Mouse (Mus musculus) neural tube, embryonic 14.5 days (tissue): ENCODE measurements around the gene Tmem116. TPM values are rescaled to one million over a fixed set of nuclear protein-coding genes. Genes with fewer than 3 reads are reported as not detected.

Experiments used
- ATAC-seq: fragments of 200-750 bp; cut with Nextera tagmentation; 2 replicates; pipeline ENCODE4 v1.8.0; 2017; ENCODE audit warnings: low read depth, mild to moderate bottlenecking, moderate TSS enrichment, moderate library complexity
- H3K27ac ChIP-seq: fragments of 300-500 bp; sonication (generic); 2 replicates; pipeline ENCODE4 v1.5.1; 2014; ENCODE audit warnings: low read depth, mild to moderate bottlenecking, control low read depth, low read length, moderate library complexity, mixed read lengths
- H3K27me3 ChIP-seq: fragments of 300-500 bp; sonication (generic); 2 replicates; pipeline ENCODE4 v1.6.1; 2014; ENCODE audit warnings: low read length; ENCODE audit not compliant: control insufficient read depth, insufficient read depth
- H3K36me3 ChIP-seq: fragments of 300-500 bp; sonication (generic); 2 replicates; pipeline ENCODE4 v1.6.1; 2014; ENCODE audit warnings: low read length, mixed read lengths; ENCODE audit not compliant: control insufficient read depth, insufficient read depth
- H3K4me1 ChIP-seq: fragments of 300-500 bp; sonication (generic); 2 replicates; pipeline ENCODE4 v1.6.1; 2014; ENCODE audit warnings: low read length; ENCODE audit not compliant: control insufficient read depth, insufficient read depth
- H3K4me2 ChIP-seq: fragments of 300-500 bp; sonication (generic); 2 replicates; pipeline ENCODE4 v1.6.1; 2014; ENCODE audit warnings: mild to moderate bottlenecking, low read depth, low read length, control low read depth
- H3K4me3 ChIP-seq: fragments of 300-500 bp; sonication (generic); 2 replicates; pipeline ENCODE4 v1.5.1; 2014; ENCODE audit warnings: low read depth, low read length, control low read depth, mixed read lengths
- H3K9ac ChIP-seq: fragments of 300-500 bp; sonication (generic); replicated peaks from 2 replicates; pipeline ENCODE4 v1.6.1; 2014; ENCODE audit warnings: low read depth, mild to moderate bottlenecking, control low read depth, low read length, mixed read lengths
- H3K9me3 ChIP-seq: fragments of 300-500 bp; sonication (generic); 2 replicates; pipeline ENCODE4 v1.6.1; 2016; ENCODE audit warnings: low read length; ENCODE audit not compliant: control insufficient read depth
- WGBS: fragments of 180-500 bp; shearing (Covaris S2); extraction: QIAGEN DNeasy Blood & Tissue Kit; methylation state at CpG from one replicate; pipeline ENCODE4 v1.1.7; 2014; 5-methylcytosine and 5-hydroxymethylcytosine counted together
- polyA plus RNA-seq: library from polyadenylated mRNA; unstranded; fragments of >200 nt; fragmentation: Nextera tagmentation; extraction: Ambion mirVana; gene quantifications from 2 replicates; pipeline ENCODE4 v1.2.1, GENCODE M21; 2014

Gene Tmem116
- polyA plus RNA-seq, 1 experiment from 2014 or later: 2.2 TPM

GRCm38 (mm10) chr5:121443548-121443947 is 8.1 kb upstream of the Tmem116 start:
- no peak for ATAC-seq
- no peaks in the 10 kb centered on the region for H3K4me1 ChIP-seq
- H3K27ac ChIP-seq: no peak overlapping the region
- no peak overlapping the region for H3K4me3 ChIP-seq
- H3K36me3 ChIP-seq: peaks cover 66% of the 10 kb centered on the region
- WGBS: 91% methylated on average over 3 of the region's 3 CpGs
- H3K27me3 ChIP-seq: no peaks in the 10 kb centered on the region
- no peak overlapping the region for H3K9ac ChIP-seq
- no peaks in the 10 kb centered on the region for H3K9me3 ChIP-seq
- H3K4me2 ChIP-seq: no peak overlapping the region

GRCm38 (mm10) chr5:121444870-121445269 is 6.8 kb upstream of the Tmem116 start:
- WGBS: 93% methylated on average over 5 of the region's 5 CpGs
- Histone ChIP-seq H3K4me1 (no peaks in the 10 kb centered on the region), H3K27ac (no peak overlapping the region), H3K27me3 (no peaks in the 10 kb centered on the region), H3K4me2 (no peak overlapping the region), H3K9me3 (no peaks in the 10 kb centered on the region), H3K36me3 (peaks cover 54% of the 10 kb centered on the region), H3K9ac (no peak overlapping the region), H3K4me3 (no peak overlapping the region)
- no peak for ATAC-seq

GRCm38 (mm10) chr5:121448450-121448849 is 3.2 kb upstream of the Tmem116 start:
- no peak for ATAC-seq
- 93% methylated on average over 3 of the region's 3 CpGs for WGBS
- no peak overlapping the region for H3K9ac ChIP-seq
- no peaks in the 10 kb centered on the region for H3K9me3 ChIP-seq
- H3K27me3 ChIP-seq: peaks cover 4% of the 10 kb centered on the region; the same call in 1 of the 2 replicates
- peaks cover 39% of the 10 kb centered on the region for H3K36me3 ChIP-seq
- no peak overlapping the region for H3K4me2 ChIP-seq
- H3K27ac ChIP-seq: no peak overlapping the region
- H3K4me1 ChIP-seq: peaks cover 10% of the 10 kb centered on the region
- no peak overlapping the region for H3K4me3 ChIP-seq

- H3K36me3 ChIP-seq: peaks cover 24% of the 10 kb centered on the region
- no peaks in the 10 kb centered on the region for H3K9me3 ChIP-seq
- peaks cover 4% of the 10 kb centered on the region; the same call in 1 of the 2 replicates for H3K27me3 ChIP-seq
- WGBS: 67% methylated on average over 6 of the region's 6 CpGs
- H3K4me3 ChIP-seq: no peak overlapping the region
- peaks cover 11% of the 10 kb centered on the region for H3K4me1 ChIP-seq
- H3K9ac ChIP-seq: no peak overlapping the region
- no peak overlapping the region for H3K27ac ChIP-seq
- ATAC-seq: no peak
- H3K4me2 ChIP-seq: no peak overlapping the region
These were observed 1.7 kb upstream of the Tmem116 start for GRCm38 (mm10) chr5:121449976-121450375.

GRCm38 (mm10) chr5:121450476-121450875 is 1.2 kb upstream of the Tmem116 start:
- 80% methylated on average over 9 of the region's 9 CpGs for WGBS
- Histone ChIP-seq H3K27ac (no peak overlapping the region), H3K9me3 (no peaks in the 10 kb centered on the region), H3K9ac (no peak overlapping the region), H3K36me3 (peaks cover 20% of the 10 kb centered on the region), H3K27me3 (peaks cover 4% of the 10 kb centered on the region; the same call in 1 of the 2 replicates), H3K4me2 (peak overlapping the region; percentile 93; the same call in 1 of the 2 replicates), H3K4me3 (no peak overlapping the region), H3K4me1 (peaks cover 11% of the 10 kb centered on the region)
- ATAC-seq: no peak

GRCm38 (mm10) chr5:121451203-121451602 is 490 bp upstream of the Tmem116 start:
- peak overlapping the region; percentile 96 for H3K27ac ChIP-seq
- ATAC-seq: no peak
- H3K4me3 ChIP-seq: peak overlapping the region; percentile 89
- H3K4me1 ChIP-seq: peaks cover 11% of the 10 kb centered on the region
- H3K9ac ChIP-seq: peak overlapping the region; percentile 93
- H3K9me3 ChIP-seq: no peaks in the 10 kb centered on the region
- 32% methylated on average over 8 of the region's 8 CpGs for WGBS
- H3K36me3 ChIP-seq: peaks cover 14% of the 10 kb centered on the region
- H3K4me2 ChIP-seq: peak overlapping the region; percentile 93
- peaks cover 4% of the 10 kb centered on the region; the same call in 1 of the 2 replicates for H3K27me3 ChIP-seq

- peak within 1 kb of the TSS; percentile 89 for H3K4me3 ChIP-seq
- H3K4me2 ChIP-seq: peak within 1 kb of the TSS; percentile 93
- H3K9ac ChIP-seq: peak within 1 kb of the TSS; percentile 93
- H3K27me3 ChIP-seq: peaks cover 4% of the 10 kb centered on the region; the same call in 1 of the 2 replicates
- peak within 1 kb of the TSS; percentile 96 for H3K27ac ChIP-seq
- WGBS: 0% methylated on average over 26 of the region's 97 CpGs
- peaks cover 11% of the 10 kb centered on the region for H3K4me1 ChIP-seq
- ATAC-seq: peak; percentile 93
- H3K9me3 ChIP-seq: no peaks in the 10 kb centered on the region
- peaks cover 5% of the 10 kb centered on the region; the same call in 1 of the 2 replicates for H3K36me3 ChIP-seq
These were observed 555 bp downstream of the Tmem116 start, which contains the start of gene Erp29 for GRCm38 (mm10) chr5:121452026-121452869. TSS of gene Erp29 (minus strand) at chr5:121452506.

- Histone ChIP-seq H3K27ac (peak overlapping the region; percentile 96), H3K36me3 (peaks cover 5% of the 10 kb centered on the region; the same call in 1 of the 2 replicates), H3K9ac (peak overlapping the region; percentile 93), H3K9me3 (no peaks in the 10 kb centered on the region), H3K4me3 (peak overlapping the region; percentile 89), H3K4me1 (peaks cover 11% of the 10 kb centered on the region), H3K27me3 (peaks cover 4% of the 10 kb centered on the region; the same call in 1 of the 2 replicates), H3K4me2 (peak overlapping the region; percentile 93)
- WGBS: 7% methylated on average over 9 of the region's 9 CpGs
- ATAC-seq: no peak
These were observed 1.2 kb downstream of the Tmem116 start for GRCm38 (mm10) chr5:121452906-121453305.
